Mouse (Mus musculus) heart, embryonic 12.5 days (tissue): ENCODE results near the gene Kremen1. TPM values are rescaled to one million over a fixed set of nuclear protein-coding genes. Genes with fewer than 3 reads are reported as not detected.

Experiments
- ATAC-seq: fragments of 200-750 bp; cut with Nextera tagmentation; 2 replicates; pipeline ENCODE4 v1.8.0; 2017; ENCODE audit warnings: moderate TSS enrichment, moderate library complexity; ENCODE audit not compliant: insufficient number of reproducible peaks, low FRiP score
- H3K27ac ChIP-seq: fragments of 300-500 bp; sonication (generic); 2 replicates; pipeline ENCODE4 v1.5.1; 2016; ENCODE audit warnings: mild to moderate bottlenecking, moderate library complexity; ENCODE audit not compliant: poor library complexity, severe bottlenecking
- H3K27me3 ChIP-seq: fragments of 300-500 bp; sonication (generic); replicated peaks from 2 replicates; pipeline ENCODE4 v1.6.1; 2016; ENCODE audit warnings: mild to moderate bottlenecking, moderate library complexity
- H3K36me3 ChIP-seq: fragments of 300-500 bp; sonication (generic); 2 replicates; pipeline ENCODE4 v1.6.1; 2016; ENCODE audit warnings: mild to moderate bottlenecking, moderate library complexity
- H3K4me1 ChIP-seq: fragments of 300-500 bp; sonication (generic); replicated peaks from 2 replicates; pipeline ENCODE4 v1.6.1; 2016; ENCODE audit warnings: mild to moderate bottlenecking
- H3K4me2 ChIP-seq: fragments of 300-500 bp; sonication (generic); 2 replicates; pipeline ENCODE4 v1.6.1; 2016; ENCODE audit warnings: mild to moderate bottlenecking, moderate library complexity
- H3K4me3 ChIP-seq: fragments of 300-500 bp; sonication (generic); 2 replicates; pipeline ENCODE4 v1.5.1; 2016; ENCODE audit warnings: mild to moderate bottlenecking
- H3K9ac ChIP-seq: fragments of 300-500 bp; sonication (generic); 2 replicates; pipeline ENCODE4 v1.6.1; 2016; ENCODE audit warnings: mild to moderate bottlenecking, moderate library complexity
- H3K9me3 ChIP-seq: fragments of 300-500 bp; sonication (generic); replicated peaks from 2 replicates; pipeline ENCODE4 v1.6.1; 2016; ENCODE audit warnings: mild to moderate bottlenecking, moderate library complexity
- WGBS: fragments of 180-500 bp; shearing (Covaris S2); methylation state at CpG from one replicate; pipeline ENCODE4 v1.1.7; 2016; 5-methylcytosine and 5-hydroxymethylcytosine counted together
- polyA plus RNA-seq: library from polyadenylated mRNA; unstranded; fragments of >200 nt; fragmentation: Nextera tagmentation; extraction: Ambion mirVana; gene quantifications from 2 replicates; pipeline ENCODE4 v1.2.1, GENCODE M21; 2016

Kremen1 gene
- polyA plus RNA-seq, 1 experiment from 2014 or later: 40.1 TPM

- Histone ChIP-seq H3K36me3 (no peaks in the 10 kb centered on the region), H3K9ac (peak overlapping the region; percentile 90), H3K9me3 (no peaks in the 10 kb centered on the region), H3K4me1 (peaks cover 55% of the 10 kb centered on the region), H3K27me3 (no peaks in the 10 kb centered on the region), H3K27ac (peak overlapping the region; percentile 78), H3K4me2 (peak overlapping the region; percentile 78), H3K4me3 (peak overlapping the region; percentile 85)
- ATAC-seq: peak; percentile 16; the same call in 1 of the 2 replicates
- WGBS: 1% methylated on average over 42 of the region's 42 CpGs
These were observed 357 bp downstream of the Kremen1 start for GRCm38 (mm10) chr11:5260942-5261459.

DNA sequence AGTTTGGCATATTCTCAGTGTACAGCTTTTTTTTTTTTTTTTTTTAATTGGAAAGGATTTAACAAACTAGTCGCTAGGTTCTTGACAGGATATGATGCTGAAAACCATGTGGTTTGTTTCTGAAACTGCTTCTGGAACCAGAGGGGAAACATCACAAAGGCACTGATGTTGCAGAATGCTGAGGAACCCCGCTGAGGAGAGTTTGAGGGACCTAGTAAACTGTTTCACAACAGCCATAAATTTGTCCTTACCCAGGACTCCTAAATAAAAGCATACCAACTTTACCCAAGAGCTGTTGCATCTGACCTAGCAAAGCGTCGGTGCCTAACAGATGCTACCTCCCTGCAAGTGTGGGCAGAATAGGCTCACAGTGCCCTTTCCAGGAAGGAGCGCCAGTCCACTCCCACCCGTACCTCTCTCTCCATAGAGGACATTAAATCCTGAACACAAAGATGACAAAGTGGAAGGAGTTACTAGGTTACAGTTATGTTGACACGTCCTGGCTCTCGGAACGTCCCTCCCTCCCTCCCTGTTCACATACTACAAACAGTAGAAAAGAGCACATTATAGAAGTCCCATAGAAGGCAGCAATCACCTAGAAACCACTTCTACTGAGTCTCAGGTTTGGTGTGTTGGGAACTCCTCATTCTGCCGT, 1.3 kb downstream of the Kremen1 start:
- Histone ChIP-seq H3K4me2 (peak overlapping the region; percentile 78), H3K27me3 (no peaks in the 10 kb centered on the region), H3K4me3 (peak overlapping the region; percentile 85), H3K9ac (peak overlapping the region; percentile 90), H3K27ac (peak overlapping the region; percentile 78), H3K9me3 (no peaks in the 10 kb centered on the region), H3K4me1 (peaks cover 55% of the 10 kb centered on the region), H3K36me3 (no peaks in the 10 kb centered on the region)
- 46% methylated on average over 10 of the region's 10 CpGs for WGBS
- no peak for ATAC-seq

DNA sequence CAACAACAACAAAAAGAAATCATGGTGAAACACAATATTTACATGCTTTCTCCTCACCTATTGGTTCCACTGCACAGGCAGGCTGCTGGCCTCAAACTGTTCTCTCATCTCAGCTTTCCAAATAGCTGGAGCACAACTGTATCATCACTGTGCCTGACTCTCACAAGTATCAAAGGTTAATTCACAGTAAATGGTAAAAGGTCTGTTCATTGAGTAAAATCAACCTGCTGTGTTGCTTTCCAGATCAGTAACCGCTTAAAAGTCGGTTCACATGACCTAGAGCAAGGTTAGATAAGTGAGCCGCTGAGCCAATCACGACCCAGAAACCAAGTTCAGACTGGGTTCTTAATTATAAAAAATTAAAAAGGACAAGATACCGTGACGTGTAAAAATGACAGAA, 3.3 kb downstream of the Kremen1 start:
- Histone ChIP-seq H3K27ac (no peak overlapping the region), H3K9ac (no peak overlapping the region), H3K9me3 (no peaks in the 10 kb centered on the region), H3K4me2 (no peak overlapping the region), H3K4me3 (no peak overlapping the region), H3K4me1 (peaks cover 59% of the 10 kb centered on the region), H3K27me3 (no peaks in the 10 kb centered on the region), H3K36me3 (no peaks in the 10 kb centered on the region)
- ATAC-seq: no peak
- 90% methylated on average over 6 of the region's 6 CpGs for WGBS

GRCm38 (mm10) chr11:5257151-5257862, 4.1 kb downstream of the Kremen1 start:
- no peak overlapping the region for H3K4me2 ChIP-seq

GRCm38 (mm10) chr11:5255509-5256014, 5.8 kb downstream of the Kremen1 start:
- H3K4me3 ChIP-seq: no peak overlapping the region
- no peaks in the 10 kb centered on the region for H3K9me3 ChIP-seq
- H3K4me1 ChIP-seq: peaks cover 64% of the 10 kb centered on the region
- H3K9ac ChIP-seq: no peak overlapping the region
- H3K27ac ChIP-seq: no peak overlapping the region; the same call in 1 of the 2 replicates
- no peak for ATAC-seq
- no peaks in the 10 kb centered on the region for H3K27me3 ChIP-seq
- H3K4me2 ChIP-seq: no peak overlapping the region
- no peaks in the 10 kb centered on the region for H3K36me3 ChIP-seq
- WGBS: 44% methylated on average over 9 of the region's 9 CpGs

More at GRCm38 (mm10) chr11:5257151-5257862, 4.1 kb downstream of the Kremen1 start:
- Histone ChIP-seq H3K27ac (0 out of 2 replicates have a peak overlapping the region, but pooled peaks have one; percentile 13), H3K9ac (no peak overlapping the region), H3K27me3 (no peaks in the 10 kb centered on the region), H3K4me1 (peaks cover 61% of the 10 kb centered on the region), H3K9me3 (no peaks in the 10 kb centered on the region), H3K4me3 (no peak overlapping the region), H3K36me3 (no peaks in the 10 kb centered on the region)
- 70% methylated on average over 13 of the region's 13 CpGs for WGBS
- no peak for ATAC-seq

- no peak overlapping the region for H3K9ac ChIP-seq
- WGBS: 56% methylated on average over 2 of the region's 2 CpGs
- H3K9me3 ChIP-seq: no peaks in the 10 kb centered on the region
- ATAC-seq: no peak
- no peak overlapping the region for H3K27ac ChIP-seq
- H3K4me3 ChIP-seq: no peak overlapping the region
- H3K4me2 ChIP-seq: no peak overlapping the region
- no peaks in the 10 kb centered on the region for H3K36me3 ChIP-seq
- H3K4me1 ChIP-seq: peaks cover 53% of the 10 kb centered on the region
- H3K27me3 ChIP-seq: no peaks in the 10 kb centered on the region
These were observed 7.3 kb downstream of the Kremen1 start for GRCm38 (mm10) chr11:5254016-5254415.

- no peak for ATAC-seq
- 53% methylated on average over 3 of the region's 3 CpGs for WGBS
- peaks cover 56% of the 10 kb centered on the region for H3K4me1 ChIP-seq
- no peaks in the 10 kb centered on the region for H3K36me3 ChIP-seq
- H3K4me2 ChIP-seq: no peak overlapping the region
- H3K27ac ChIP-seq: no peak overlapping the region
- H3K27me3 ChIP-seq: no peaks in the 10 kb centered on the region
- H3K4me3 ChIP-seq: no peak overlapping the region
- no peak overlapping the region for H3K9ac ChIP-seq
- no peaks in the 10 kb centered on the region for H3K9me3 ChIP-seq
These were observed 7.8 kb downstream of the Kremen1 start for GRCm38 (mm10) chr11:5253528-5253927.

DNA sequence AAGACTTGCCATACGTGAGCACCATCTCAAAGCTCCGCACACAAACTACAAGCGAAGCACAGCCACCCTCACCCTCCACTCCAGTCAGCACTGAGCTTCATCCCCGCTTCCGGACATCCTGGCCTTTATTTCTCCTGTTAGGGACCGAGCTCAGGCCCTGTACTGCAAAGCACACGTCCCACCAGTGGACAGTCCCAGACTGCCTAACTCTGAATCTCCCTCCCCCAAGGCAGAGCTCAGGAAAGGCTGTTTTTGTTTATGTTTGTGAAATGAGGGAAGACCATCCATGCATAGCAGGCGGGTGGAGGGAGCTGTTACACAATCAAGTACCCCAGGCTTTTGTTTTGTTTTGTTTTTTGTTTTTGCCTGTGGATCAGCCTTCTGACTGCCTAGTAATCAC, 8.6 kb downstream of the Kremen1 start:
- WGBS: 76% methylated on average over 8 of the region's 8 CpGs
- Histone ChIP-seq H3K27ac (no peak overlapping the region), H3K36me3 (no peaks in the 10 kb centered on the region), H3K9ac (no peak overlapping the region), H3K4me3 (no peak overlapping the region), H3K9me3 (no peaks in the 10 kb centered on the region), H3K27me3 (no peaks in the 10 kb centered on the region), H3K4me2 (no peak overlapping the region), H3K4me1 (peaks cover 60% of the 10 kb centered on the region)
- no peak for ATAC-seq

- H3K4me2 ChIP-seq: no peak overlapping the region
- no peak for ATAC-seq
- no peaks in the 10 kb centered on the region for H3K27me3 ChIP-seq
- no peak overlapping the region for H3K9ac ChIP-seq
- H3K4me1 ChIP-seq: peaks cover 51% of the 10 kb centered on the region
- H3K36me3 ChIP-seq: no peaks in the 10 kb centered on the region
- 82% methylated on average over 6 of the region's 6 CpGs for WGBS
- no peak overlapping the region for H3K4me3 ChIP-seq
- H3K27ac ChIP-seq: no peak overlapping the region
- H3K9me3 ChIP-seq: no peaks in the 10 kb centered on the region
These were observed 10.2 kb downstream of the Kremen1 start for GRCm38 (mm10) chr11:5251112-5251511.

- H3K27ac ChIP-seq: no peak overlapping the region
- H3K27me3 ChIP-seq: no peaks in the 10 kb centered on the region
- peaks cover 53% of the 10 kb centered on the region for H3K4me1 ChIP-seq
- H3K9ac ChIP-seq: no peak overlapping the region
- H3K36me3 ChIP-seq: peaks cover 1% of the 10 kb centered on the region
- no peaks in the 10 kb centered on the region for H3K9me3 ChIP-seq
- H3K4me3 ChIP-seq: no peak overlapping the region
- no peak overlapping the region for H3K4me2 ChIP-seq
- ATAC-seq: no peak
- WGBS: 70% methylated on average over 2 of the region's 2 CpGs
These were observed 13.2 kb downstream of the Kremen1 start for GRCm38 (mm10) chr11:5248200-5248599.

GRCm38 (mm10) chr11:5245431-5245830, 15.9 kb downstream of the Kremen1 start:
- ATAC-seq: no peak
- Histone ChIP-seq H3K27ac (no peak overlapping the region), H3K4me2 (no peak overlapping the region)

More at GRCm38 (mm10) chr11:5245431-5245830, 15.9 kb downstream of the Kremen1 start:
- no peak overlapping the region for H3K4me3 ChIP-seq
- peaks cover 25% of the 10 kb centered on the region for H3K36me3 ChIP-seq
- no peaks in the 10 kb centered on the region for H3K27me3 ChIP-seq
- H3K9me3 ChIP-seq: no peaks in the 10 kb centered on the region
- H3K9ac ChIP-seq: no peak overlapping the region
- WGBS: 67% methylated on average over 7 of the region's 7 CpGs
- H3K4me1 ChIP-seq: peaks cover 45% of the 10 kb centered on the region
